Mouse (Mus musculus): ENCODE measurements around the gene Dalrd3.
A peak's percentile ranks its signal among the peaks of the same experiment; 100 is the strongest.

Gene Dalrd3

DNA sequence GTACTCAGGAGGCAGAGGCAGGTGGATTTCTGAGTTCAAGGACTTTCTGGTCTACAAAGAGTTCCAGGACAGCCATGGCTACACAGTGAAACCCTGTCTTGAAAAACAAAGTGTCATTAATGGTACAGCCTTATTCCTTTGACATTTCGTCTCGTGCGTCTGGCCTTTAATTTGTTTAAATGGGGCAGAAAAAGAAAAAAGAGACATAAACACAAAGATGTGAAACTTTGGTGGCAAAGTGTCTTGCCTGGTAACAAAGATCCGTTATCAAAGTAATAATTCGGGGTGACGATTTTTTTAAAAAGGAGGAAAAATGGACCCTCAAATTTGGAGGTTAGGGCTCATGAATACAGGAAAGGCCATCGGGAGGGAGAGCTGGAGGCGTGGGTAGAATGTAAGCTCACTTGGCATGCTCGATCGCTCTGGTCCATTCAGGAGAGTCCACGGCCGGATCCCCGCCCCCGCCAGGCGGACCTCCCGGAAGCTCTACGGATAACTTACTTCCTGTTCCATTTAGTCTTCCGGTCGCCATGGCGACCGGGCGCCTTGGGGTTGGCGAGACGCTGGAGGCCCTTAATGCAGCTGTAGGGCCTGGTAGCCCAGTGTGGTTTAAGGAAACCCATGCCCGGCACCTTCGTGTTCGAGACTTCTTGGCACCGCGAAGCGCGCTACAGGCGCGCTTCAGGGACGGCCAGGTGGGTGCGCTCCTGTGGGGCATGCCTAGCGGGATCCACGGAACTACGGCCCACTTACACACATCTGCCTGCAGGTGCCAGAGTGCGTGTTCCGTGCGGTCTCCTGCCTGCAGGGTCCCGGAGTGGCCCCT is at the start of gene Dalrd3:
Gene Dalrd3 (plus strand): TSS at position 506 of the 826 bp plus-strand sequence.
- DNase-seq (ENCODE audit: low spot score in 2 of 2): peak; percentile 85 to 87

DNA sequence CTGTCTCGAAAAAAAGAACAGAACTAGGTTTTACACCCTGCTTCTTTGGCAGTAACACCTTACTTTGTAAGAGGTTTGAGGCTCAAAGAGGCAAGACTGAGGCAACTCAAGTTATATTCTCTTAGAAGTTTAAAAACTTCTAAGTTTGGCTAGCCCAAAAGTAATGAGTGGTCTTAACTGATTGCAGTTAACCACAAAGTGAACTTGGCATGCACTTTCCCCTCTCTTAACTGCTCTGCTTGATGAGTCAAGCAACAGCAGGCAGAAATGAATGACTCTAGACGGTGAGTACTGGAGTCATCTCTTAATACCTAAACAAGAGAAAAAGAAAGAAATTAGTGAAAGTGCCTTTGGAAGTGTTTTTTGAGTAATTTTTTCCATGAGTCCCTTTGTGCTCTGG is 48.1 kb upstream of the Dalrd3 start:
- no peak for DNase-seq (ENCODE audit: low spot score in 2 of 2)

GRCm38 (mm10) chr9:108523341-108523740 is 46.3 kb upstream of the Dalrd3 start:
- no peak for DNase-seq (ENCODE audit: low spot score in 2 of 2)

GRCm38 (mm10) chr9:108525400-108525799 is 44.3 kb upstream of the Dalrd3 start:
- DNase-seq (ENCODE audit: low spot score in 2 of 2): no peak

DNA sequence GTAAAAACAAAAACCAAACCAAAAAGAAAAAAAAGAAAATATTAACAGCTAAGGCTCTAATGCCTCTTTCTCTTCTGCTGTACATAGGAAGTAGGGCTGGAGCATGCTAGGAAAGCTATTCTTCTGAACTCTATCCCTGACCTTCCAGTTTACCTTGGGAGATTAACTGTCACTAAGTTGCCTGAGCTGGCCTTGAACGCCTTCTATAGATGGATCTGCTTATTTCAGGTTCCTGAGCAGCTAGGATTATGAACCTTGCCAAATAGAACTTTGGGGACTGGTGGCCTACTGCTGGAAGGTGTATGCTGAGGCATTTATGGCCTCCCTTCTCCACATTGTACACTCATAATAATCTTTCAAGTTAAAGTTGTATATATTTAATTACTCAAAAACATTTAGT is 38.7 kb upstream of the Dalrd3 start:
- no peak for DNase-seq (ENCODE audit: low spot score in 2 of 2)

GRCm38 (mm10) chr9:108531496-108531895 is 38.2 kb upstream of the Dalrd3 start:
- DNase-seq (ENCODE audit: low spot score in 2 of 2): no peak

DNA sequence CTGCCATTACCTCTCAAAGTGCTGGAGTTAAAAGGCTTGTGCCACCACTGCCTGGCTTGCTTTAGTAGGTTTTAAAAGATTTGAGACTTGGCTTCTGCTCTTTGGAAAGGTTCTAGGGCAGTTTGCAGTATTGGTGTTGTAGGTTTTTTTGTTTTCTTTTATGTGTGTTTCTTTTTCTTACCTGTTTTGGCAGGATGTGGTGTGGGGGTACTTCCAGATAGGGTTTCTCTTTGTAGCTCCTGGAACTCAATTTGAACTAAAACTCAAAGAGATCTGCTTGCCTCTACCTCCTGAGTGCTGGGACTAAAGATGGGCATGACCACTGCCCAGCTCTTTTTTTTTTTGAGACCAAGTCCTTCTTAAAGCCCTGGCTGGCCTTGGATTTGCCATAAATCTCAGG is 28.8 kb upstream of the Dalrd3 start:
- DNase-seq (ENCODE audit: low spot score in 2 of 2): no peak

DNA sequence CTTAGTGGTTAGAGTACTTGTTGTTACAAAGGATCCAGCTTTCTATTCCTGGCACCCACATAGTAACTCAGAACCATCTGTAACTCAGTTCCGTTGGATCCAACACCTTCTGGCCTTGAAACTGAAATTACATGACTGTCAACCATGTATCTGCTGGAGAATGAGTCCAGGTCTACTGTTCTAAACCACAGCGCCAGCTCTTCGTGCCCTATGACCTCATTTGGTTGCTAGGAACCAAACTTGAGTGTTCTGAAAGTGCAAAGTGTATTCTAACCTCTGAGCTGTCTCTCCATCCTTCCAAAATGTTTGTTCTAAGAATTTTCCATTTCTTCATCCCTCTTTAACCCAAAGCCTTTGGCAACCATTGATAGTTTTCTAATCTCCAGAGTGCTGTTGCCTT is 23.7 kb upstream of the Dalrd3 start:
- no peak for DNase-seq (ENCODE audit: low spot score in 2 of 2)

- no peak for DNase-seq (ENCODE audit: low spot score in 2 of 2)
These were observed 22.8 kb upstream of the Dalrd3 start for GRCm38 (mm10) chr9:108546875-108547274.

DNA sequence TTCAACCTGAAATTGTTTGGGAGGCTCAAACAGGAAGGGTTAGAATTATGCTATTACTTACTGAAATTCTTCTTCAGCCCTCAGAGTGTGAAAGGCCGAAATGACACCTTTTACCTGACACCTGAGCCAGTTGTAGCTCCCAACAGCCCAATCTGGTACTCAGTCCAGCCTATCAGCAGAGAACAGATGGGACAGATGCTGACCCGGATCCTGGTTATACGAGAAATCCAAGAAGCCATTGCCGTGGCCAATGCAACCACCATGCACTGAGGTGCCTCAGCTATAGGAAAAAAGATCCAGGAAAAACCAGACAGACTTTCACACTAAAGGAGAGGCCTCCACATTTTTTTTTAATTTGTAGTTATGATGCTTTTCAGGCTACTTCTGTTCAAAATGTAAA is 10.5 kb upstream of the Dalrd3 start:
- no peak for DNase-seq (ENCODE audit: low spot score in 2 of 2)

GRCm38 (mm10) chr9:108560227-108560841 is 9.4 kb upstream of the Dalrd3 start, which contains the start of gene Impdh2:
Gene Impdh2, plus strand, starts transcription at chr9:108560286.
- peak; percentile 91 to 92 for DNase-seq (ENCODE audit: low spot score in 2 of 2)

- DNase-seq (ENCODE audit: low spot score in 2 of 2): no peak
These were observed 6.0 kb upstream of the Dalrd3 start for GRCm38 (mm10) chr9:108563671-108564070.

GRCm38 (mm10) chr9:108564131-108564530 is 5.6 kb upstream of the Dalrd3 start:
- DNase-seq (ENCODE audit: low spot score in 2 of 2): no peak

DNA sequence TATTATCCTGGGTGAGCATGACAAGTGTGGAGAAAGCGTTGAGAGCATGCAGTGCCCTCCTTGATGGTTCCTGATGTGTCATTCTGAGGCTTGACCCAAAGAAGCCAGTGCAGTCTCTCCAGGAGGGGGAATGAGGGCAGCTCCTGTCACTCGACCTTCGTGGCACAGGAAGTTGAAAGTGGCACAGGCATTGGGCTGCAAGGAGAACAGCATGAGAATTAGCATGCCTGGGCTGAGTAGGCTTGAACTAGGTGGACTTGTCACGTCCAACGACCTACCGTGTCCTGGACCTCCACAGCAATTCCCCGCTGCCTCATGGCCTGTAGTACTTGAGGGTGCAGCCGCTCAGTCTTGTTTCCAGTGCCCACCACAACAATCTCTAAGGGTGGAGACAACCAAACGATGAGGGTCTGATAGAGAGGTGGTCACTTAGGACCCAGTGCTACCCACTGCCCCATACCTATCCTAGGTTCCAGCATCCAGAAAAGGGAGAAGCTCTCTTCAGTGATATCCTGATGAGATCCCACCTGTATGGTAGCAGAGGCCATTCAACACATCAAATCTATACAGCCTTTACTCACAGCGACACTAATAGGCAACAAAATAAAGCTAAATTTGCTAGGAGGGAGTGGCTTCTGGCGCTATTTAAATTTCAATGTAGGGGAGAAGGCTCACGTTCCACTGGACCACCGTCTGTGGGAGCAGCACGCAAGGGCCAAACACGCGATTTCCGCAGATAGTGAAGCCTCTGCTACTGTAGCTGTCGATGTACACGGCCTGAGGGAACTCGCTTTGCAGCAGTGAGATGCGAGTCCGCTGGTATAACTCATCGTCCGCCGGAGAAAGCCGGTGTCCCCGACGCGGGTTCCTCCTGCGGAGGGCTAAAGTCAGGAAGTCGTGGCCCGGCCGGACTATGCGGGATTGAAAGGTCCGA is 3.5 kb upstream of the Dalrd3 start:
- DNase-seq (ENCODE audit: low spot score in 2 of 2): no peak

- DNase-seq (ENCODE audit: low spot score in 2 of 2): peak; percentile 91 to 95
These were observed 2.6 kb upstream of the Dalrd3 start, which contains the start of gene Ndufaf3 for GRCm38 (mm10) chr9:108566815-108567776. Gene Ndufaf3, minus strand, starts transcription at chr9:108567434.

DNA sequence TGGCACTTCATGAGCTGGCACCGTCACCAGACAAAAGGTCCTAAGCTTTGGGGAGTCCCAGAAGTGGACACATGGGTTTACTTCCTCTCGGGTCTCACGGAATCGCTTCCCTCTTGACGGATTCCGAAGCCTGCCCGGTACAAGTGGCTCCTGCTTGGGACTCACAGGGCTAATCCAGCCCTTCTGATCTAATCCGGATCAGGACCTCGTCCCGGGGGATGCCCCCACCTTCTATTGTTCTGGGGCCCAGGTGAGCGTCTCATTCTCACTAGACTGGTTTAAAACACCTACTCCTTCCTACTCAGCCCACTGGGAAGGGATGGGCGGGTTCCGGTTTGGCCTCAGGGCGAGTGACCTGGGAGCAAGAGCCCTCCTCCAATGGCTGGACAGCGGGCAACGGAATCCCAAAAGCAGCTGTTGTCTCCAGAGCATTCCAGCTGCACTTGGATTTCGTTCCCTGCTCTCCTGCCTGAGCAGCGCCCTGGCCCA is 1.7 kb upstream of the Dalrd3 start:
- no peak for DNase-seq (ENCODE audit: low spot score in 2 of 2)

DNA sequence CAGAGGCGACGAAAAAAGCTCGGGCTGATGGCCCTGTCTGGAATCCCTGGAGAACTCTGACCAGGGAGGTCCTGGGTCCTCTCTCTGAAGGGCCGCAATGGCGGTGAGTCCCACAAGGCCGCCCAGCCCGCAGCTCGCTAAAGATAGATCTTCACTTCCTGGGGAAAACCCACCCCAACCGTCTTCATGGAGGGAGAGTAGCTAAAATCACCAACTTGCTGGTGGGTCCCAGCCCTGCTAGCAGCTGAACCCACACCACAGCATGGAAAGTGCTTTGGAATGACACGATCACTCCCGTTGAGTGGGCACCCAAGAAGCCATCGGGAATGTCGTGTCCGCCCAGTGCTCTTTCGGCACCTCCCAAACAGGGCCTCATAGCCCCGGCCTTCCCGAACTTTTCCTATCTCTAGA is 1.2 kb upstream of the Dalrd3 start:
- DNase-seq (ENCODE audit: low spot score in 2 of 2): no peak

- DNase-seq (ENCODE audit: low spot score in 2 of 2): peak in 1 of 2 experiments; percentile 78
These were observed 666 bp downstream of the Dalrd3 start for GRCm38 (mm10) chr9:108570207-108570896.

GRCm38 (mm10) chr9:108571401-108571973 is 1.8 kb downstream of the Dalrd3 start:
- DNase-seq (ENCODE audit: low spot score in 2 of 2): no peak

DNA sequence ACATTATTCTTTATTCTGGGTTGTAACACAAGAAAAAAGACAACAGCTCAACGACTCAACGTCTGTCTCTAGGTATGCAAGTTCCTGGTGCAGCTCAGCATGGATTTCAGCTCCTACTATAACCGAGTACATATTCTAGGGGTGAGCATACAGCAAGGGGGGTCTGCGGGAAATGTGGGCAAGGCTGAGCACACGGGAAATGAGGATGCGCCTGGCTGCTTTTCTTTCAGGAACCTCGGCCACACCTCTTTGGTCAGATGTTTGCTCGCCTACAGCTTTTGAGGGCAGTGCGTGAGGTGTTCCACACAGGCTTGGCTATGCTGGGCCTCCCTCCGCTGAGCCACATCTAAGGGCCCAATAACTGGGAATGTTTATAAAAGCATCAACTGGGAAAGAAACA is 2.6 kb downstream of the Dalrd3 start:
- no peak for DNase-seq (ENCODE audit: low spot score in 2 of 2)

Data from frontal cortex, postnatal 14 days (tissue).